Mouse (Mus musculus) kidney, embryonic 16.5 days (tissue): ENCODE results near the gene Ubxn6. TPM values are rescaled to one million over a fixed set of nuclear protein-coding genes. Genes with fewer than 3 reads are reported as not detected.

Source experiments
- ATAC-seq: fragments of 200-750 bp; cut with Nextera tagmentation; 2 replicates; pipeline ENCODE4 v1.8.0; 2017; ENCODE audit warnings: moderate TSS enrichment; ENCODE audit not compliant: low FRiP score, low TSS enrichment
- H3K27ac ChIP-seq: fragments of 300-500 bp; sonication (generic); 2 replicates; pipeline ENCODE4 v1.5.1; 2014; ENCODE audit warnings: low read length
- H3K27me3 ChIP-seq: fragments of 300-500 bp; sonication (generic); 2 replicates; pipeline ENCODE4 v1.6.1; 2014; ENCODE audit warnings: low read length, control low read depth, mixed read lengths; ENCODE audit not compliant: insufficient read depth
- H3K36me3 ChIP-seq: fragments of 300-500 bp; sonication (generic); 2 replicates; pipeline ENCODE4 v1.6.1; 2014; ENCODE audit warnings: low read length, control low read depth, mixed read lengths; ENCODE audit not compliant: insufficient read depth
- H3K4me1 ChIP-seq: fragments of 300-500 bp; sonication (generic); 2 replicates; pipeline ENCODE4 v1.6.1; 2014; ENCODE audit warnings: low read length, control low read depth, mixed read lengths; ENCODE audit not compliant: insufficient read depth
- H3K4me2 ChIP-seq: fragments of 300-500 bp; sonication (generic); replicated peaks from 2 replicates; pipeline ENCODE4 v1.6.1; 2014; ENCODE audit warnings: low read depth, low read length
- H3K4me3 ChIP-seq: fragments of 300-500 bp; sonication (generic); 2 replicates; pipeline ENCODE4 v1.5.1; 2014; ENCODE audit warnings: mild to moderate bottlenecking, low read length
- H3K9ac ChIP-seq: fragments of 300-500 bp; sonication (generic); replicated peaks from 2 replicates; pipeline ENCODE4 v1.6.1; 2014; ENCODE audit warnings: low read length
- H3K9me3 ChIP-seq: fragments of 300-500 bp; sonication (generic); 2 replicates; pipeline ENCODE4 v1.6.1; 2016; ENCODE audit warnings: low read length, control low read depth
- WGBS: fragments of 180-500 bp; shearing (Covaris S2); extraction: QIAGEN DNeasy Blood & Tissue Kit; methylation state at CpG from one replicate; pipeline ENCODE4 v1.1.7; 2014; 5-methylcytosine and 5-hydroxymethylcytosine counted together
- polyA plus RNA-seq: library from polyadenylated mRNA; unstranded; fragments of >200 nt; fragmentation: Nextera tagmentation; extraction: Ambion mirVana; gene quantifications from 2 replicates; pipeline ENCODE4 v1.2.1, GENCODE M21; 2015

Ubxn6 gene
- polyA plus RNA-seq, 1 experiment from 2014 or later, result 46.2 TPM

GRCm38 (mm10) chr17:56031431-56031830 lies 43.4 kb downstream of the Ubxn6 start:
- H3K9me3 ChIP-seq, result no peaks in the 10 kb centered on the region
- peaks cover 57% of the 10 kb centered on the region for H3K4me1 ChIP-seq
- H3K27me3 ChIP-seq, result no peaks in the 10 kb centered on the region
- H3K27ac ChIP-seq, result peak overlapping the region; percentile 57; the same call in 1 of the 2 replicates
- peak overlapping the region; percentile 42 for H3K9ac ChIP-seq
- peaks cover 15% of the 10 kb centered on the region; the same call in 1 of the 2 replicates for H3K36me3 ChIP-seq
- 87% methylated on average over 7 of the region's 7 CpGs for WGBS
- ATAC-seq, result no peak
- H3K4me3 ChIP-seq, result no peak overlapping the region
- no peak overlapping the region for H3K4me2 ChIP-seq

- Histone ChIP-seq H3K36me3 (peaks cover 15% of the 10 kb centered on the region; the same call in 1 of the 2 replicates), H3K27me3 (no peaks in the 10 kb centered on the region), H3K4me3 (no peak overlapping the region), H3K27ac (peak overlapping the region; percentile 57; the same call in 1 of the 2 replicates), H3K9me3 (no peaks in the 10 kb centered on the region), H3K4me1 (peaks cover 62% of the 10 kb centered on the region), H3K4me2 (no peak overlapping the region), H3K9ac (peak overlapping the region; percentile 42)
- peak; percentile 46 for ATAC-seq
- WGBS, result 36% methylated on average over 5 of the region's 5 CpGs
Measured at GRCm38 (mm10) chr17:56030919-56031318, 43.9 kb downstream of the Ubxn6 start.

- ATAC-seq, result no peak
- no peak overlapping the region for H3K4me3 ChIP-seq
- H3K27ac ChIP-seq, result peak overlapping the region; percentile 26; the same call in 1 of the 2 replicates
- H3K4me1 ChIP-seq, result peaks cover 60% of the 10 kb centered on the region
- H3K36me3 ChIP-seq, result peaks cover 15% of the 10 kb centered on the region; the same call in 1 of the 2 replicates
- H3K9ac ChIP-seq, result no peak overlapping the region
- no peaks in the 10 kb centered on the region for H3K9me3 ChIP-seq
- WGBS, result 83% methylated on average over 9 of the region's 9 CpGs
- H3K27me3 ChIP-seq, result no peaks in the 10 kb centered on the region
- H3K4me2 ChIP-seq, result no peak overlapping the region
Measured at GRCm38 (mm10) chr17:56030238-56030870, 44.5 kb downstream of the Ubxn6 start.

GRCm38 (mm10) chr17:56027801-56028441 lies 46.9 kb downstream of the Ubxn6 start:
- Histone ChIP-seq H3K4me1 (peaks cover 51% of the 10 kb centered on the region), H3K27ac (no peak overlapping the region), H3K9ac (no peak overlapping the region), H3K36me3 (peaks cover 6% of the 10 kb centered on the region; the same call in 1 of the 2 replicates), H3K4me2 (no peak overlapping the region), H3K4me3 (no peak overlapping the region), H3K9me3 (no peaks in the 10 kb centered on the region), H3K27me3 (no peaks in the 10 kb centered on the region)
- no peak for ATAC-seq
- 84% methylated on average over 5 of the region's 5 CpGs for WGBS

- no peak for ATAC-seq
- Histone ChIP-seq H3K36me3 (peaks cover 6% of the 10 kb centered on the region; the same call in 1 of the 2 replicates), H3K9ac (no peak overlapping the region), H3K9me3 (no peaks in the 10 kb centered on the region), H3K4me2 (no peak overlapping the region), H3K4me1 (peaks cover 48% of the 10 kb centered on the region), H3K27me3 (no peaks in the 10 kb centered on the region), H3K4me3 (no peak overlapping the region), H3K27ac (no peak overlapping the region)
- WGBS, result 64% methylated on average over 1 of the region's 1 CpGs
Measured at GRCm38 (mm10) chr17:56026881-56027280, 47.9 kb downstream of the Ubxn6 start.

- Histone ChIP-seq H3K9ac (no peak overlapping the region), H3K4me2 (no peak overlapping the region), H3K4me3 (no peak overlapping the region), H3K36me3 (peaks cover 6% of the 10 kb centered on the region; the same call in 1 of the 2 replicates), H3K27ac (no peak overlapping the region), H3K27me3 (no peaks in the 10 kb centered on the region), H3K9me3 (no peaks in the 10 kb centered on the region), H3K4me1 (peaks cover 43% of the 10 kb centered on the region)
- 67% methylated on average over 1 of the region's 1 CpGs for WGBS
- no peak for ATAC-seq
Measured at GRCm38 (mm10) chr17:56026303-56026702, 48.5 kb downstream of the Ubxn6 start.

GRCm38 (mm10) chr17:56024931-56025330 lies 49.9 kb downstream of the Ubxn6 start:
- no peak for ATAC-seq
- H3K36me3 ChIP-seq, result peaks cover 10% of the 10 kb centered on the region; the same call in 1 of the 2 replicates
- H3K4me2 ChIP-seq, result no peak overlapping the region
- H3K27ac ChIP-seq, result no peak overlapping the region
- no peak overlapping the region for H3K4me3 ChIP-seq
- peaks cover 32% of the 10 kb centered on the region; the same call in 1 of the 2 replicates for H3K4me1 ChIP-seq
- no peak overlapping the region for H3K9ac ChIP-seq
- WGBS, result 70% methylated on average over 5 of the region's 5 CpGs
- no peaks in the 10 kb centered on the region for H3K27me3 ChIP-seq
- H3K9me3 ChIP-seq, result no peaks in the 10 kb centered on the region

GRCm38 (mm10) chr17:56024476-56024875 lies 50.4 kb downstream of the Ubxn6 start:
- no peaks in the 10 kb centered on the region for H3K9me3 ChIP-seq
- no peak overlapping the region for H3K4me3 ChIP-seq
- H3K27me3 ChIP-seq, result no peaks in the 10 kb centered on the region
- WGBS, result 58% methylated on average over 2 of the region's 2 CpGs
- H3K4me1 ChIP-seq, result peaks cover 32% of the 10 kb centered on the region; the same call in 1 of the 2 replicates
- H3K9ac ChIP-seq, result no peak overlapping the region
- no peak overlapping the region for H3K27ac ChIP-seq
- H3K36me3 ChIP-seq, result peaks cover 14% of the 10 kb centered on the region; the same call in 1 of the 2 replicates
- no peak overlapping the region for H3K4me2 ChIP-seq
- no peak for ATAC-seq

- peaks cover 22% of the 10 kb centered on the region for H3K36me3 ChIP-seq
- peaks cover 32% of the 10 kb centered on the region; the same call in 1 of the 2 replicates for H3K4me1 ChIP-seq
- H3K9me3 ChIP-seq, result no peaks in the 10 kb centered on the region
- H3K27me3 ChIP-seq, result no peaks in the 10 kb centered on the region
- no peak overlapping the region for H3K4me3 ChIP-seq
- no peak overlapping the region for H3K27ac ChIP-seq
- no peak overlapping the region for H3K9ac ChIP-seq
- no peak for ATAC-seq
- 74% methylated on average over 5 of the region's 5 CpGs for WGBS
- no peak overlapping the region for H3K4me2 ChIP-seq
Measured at GRCm38 (mm10) chr17:56023386-56023785, 51.4 kb downstream of the Ubxn6 start.

- H3K4me1 ChIP-seq, result peaks cover 32% of the 10 kb centered on the region; the same call in 1 of the 2 replicates
- H3K36me3 ChIP-seq, result peaks cover 27% of the 10 kb centered on the region
- H3K4me3 ChIP-seq, result no peak overlapping the region
- no peak overlapping the region for H3K27ac ChIP-seq
- no peak overlapping the region for H3K9ac ChIP-seq
- H3K27me3 ChIP-seq, result no peaks in the 10 kb centered on the region
- WGBS, result 82% methylated on average over 4 of the region's 4 CpGs
- no peak overlapping the region for H3K4me2 ChIP-seq
- no peaks in the 10 kb centered on the region for H3K9me3 ChIP-seq
- ATAC-seq, result no peak
Measured at GRCm38 (mm10) chr17:56022989-56023290, 51.9 kb downstream of the Ubxn6 start.
